Mouse (Mus musculus): ENCODE measurements at regions not wholly inside any gene's neighbourhood (a gene's known extent, or its start where the extent isn't known, plus 50 kb on each side); places are given as distances from the start of the nearest gene placed in this dataset.
"Not testable (repeated sequence)": the region's sequence is repeated elsewhere in the genome, so short reads cannot be mapped to it uniquely, and the experiment has no call there.

GRCm38 (mm10) chr2:71597956-71598355, 51.4 kb upstream of the Dlx2 start:
- ATAC-seq: no peak
- Histone ChIP-seq H3K36me3 (ENCODE audit: control insufficient read depth, insufficient read depth) (no peaks in the 10 kb centered on the region), H3K9me3 (ENCODE audit: control insufficient read depth, low read length) (no peaks in the 10 kb centered on the region), H3K4me2 (ENCODE audit: low read length) (no peak overlapping the region), H3K4me3 (replicated peaks; ENCODE audit: low read length) (no peak overlapping the region), H3K9ac (replicated peaks; ENCODE audit: low read depth, low read length) (no peak overlapping the region), H3K27ac (ENCODE audit: low read length) (no peak overlapping the region), H3K27me3 (replicated peaks; ENCODE audit: control insufficient read depth, insufficient read depth, low read length) (no peaks in the 10 kb centered on the region), H3K4me1 (replicated peaks; ENCODE audit: control insufficient read depth, insufficient read depth, low read length) (peaks cover 5% of the 10 kb centered on the region; the same call in 1 of the 2 replicates)
- 67% methylated on average over 5 of the region's 5 CpGs for WGBS

- Histone ChIP-seq H3K4me2 (ENCODE audit: low read length) (peak overlapping the region; percentile 16; the same call in 1 of the 2 replicates), H3K4me1 (replicated peaks; ENCODE audit: control insufficient read depth, insufficient read depth, low read length) (peaks cover 5% of the 10 kb centered on the region; the same call in 1 of the 2 replicates), H3K27me3 (replicated peaks; ENCODE audit: control insufficient read depth, insufficient read depth, low read length) (no peaks in the 10 kb centered on the region), H3K9me3 (ENCODE audit: control insufficient read depth, low read length) (no peaks in the 10 kb centered on the region), H3K4me3 (replicated peaks; ENCODE audit: low read length) (no peak overlapping the region), H3K36me3 (ENCODE audit: control insufficient read depth, insufficient read depth) (no peaks in the 10 kb centered on the region), H3K9ac (replicated peaks; ENCODE audit: low read depth, low read length) (no peak overlapping the region), H3K27ac (ENCODE audit: low read length) (no peak overlapping the region)
- ATAC-seq: no peak; the same call in 1 of the 2 replicates
- 52% methylated on average over 10 of the region's 10 CpGs for WGBS
Observed at GRCm38 (mm10) chr2:71598368-71598767, 51.8 kb upstream of the Dlx2 start.

- peak overlapping the region; percentile 16; the same call in 1 of the 2 replicates for H3K4me2 ChIP-seq (ENCODE audit: low read length)
- no peaks in the 10 kb centered on the region for H3K9me3 ChIP-seq (ENCODE audit: control insufficient read depth, low read length)
- WGBS: 18% methylated on average over 5 of the region's 5 CpGs
Observed at GRCm38 (mm10) chr2:71598778-71599177, 52.2 kb upstream of the Dlx2 start.

GRCm38 (mm10) chr2:71600213-71600612, 53.7 kb upstream of the Dlx2 start:
- ATAC-seq: no peak
- Histone ChIP-seq H3K36me3 (ENCODE audit: control insufficient read depth, insufficient read depth) (no peaks in the 10 kb centered on the region), H3K4me3 (replicated peaks; ENCODE audit: low read length) (no peak overlapping the region), H3K4me2 (ENCODE audit: low read length) (no peak overlapping the region), H3K27me3 (replicated peaks; ENCODE audit: control insufficient read depth, insufficient read depth, low read length) (no peaks in the 10 kb centered on the region), H3K4me1 (replicated peaks; ENCODE audit: control insufficient read depth, insufficient read depth, low read length) (peaks cover 5% of the 10 kb centered on the region; the same call in 1 of the 2 replicates), H3K27ac (ENCODE audit: low read length) (no peak overlapping the region), H3K9me3 (ENCODE audit: control insufficient read depth, low read length) (no peaks in the 10 kb centered on the region), H3K9ac (replicated peaks; ENCODE audit: low read depth, low read length) (no peak overlapping the region)
- 67% methylated on average over 7 of the region's 7 CpGs for WGBS

More at GRCm38 (mm10) chr2:71598778-71599177, 52.2 kb upstream of the Dlx2 start:
- Histone ChIP-seq H3K27ac (ENCODE audit: low read length) (no peak overlapping the region), H3K36me3 (ENCODE audit: control insufficient read depth, insufficient read depth) (no peaks in the 10 kb centered on the region), H3K4me3 (replicated peaks; ENCODE audit: low read length) (no peak overlapping the region), H3K4me1 (replicated peaks; ENCODE audit: control insufficient read depth, insufficient read depth, low read length) (peaks cover 5% of the 10 kb centered on the region; the same call in 1 of the 2 replicates), H3K9ac (replicated peaks; ENCODE audit: low read depth, low read length) (no peak overlapping the region), H3K27me3 (replicated peaks; ENCODE audit: control insufficient read depth, insufficient read depth, low read length) (no peaks in the 10 kb centered on the region)
- peak; percentile 89 for ATAC-seq

GRCm38 (mm10) chr2:71600999-71601398, 54.4 kb upstream of the Dlx2 start:
- Histone ChIP-seq H3K9me3 (ENCODE audit: control insufficient read depth, low read length) (no peaks in the 10 kb centered on the region), H3K36me3 (ENCODE audit: control insufficient read depth, insufficient read depth) (no peaks in the 10 kb centered on the region), H3K9ac (replicated peaks; ENCODE audit: low read depth, low read length) (no peak overlapping the region), H3K4me1 (replicated peaks; ENCODE audit: control insufficient read depth, insufficient read depth, low read length) (peaks cover 5% of the 10 kb centered on the region; the same call in 1 of the 2 replicates), H3K27me3 (replicated peaks; ENCODE audit: control insufficient read depth, insufficient read depth, low read length) (no peaks in the 10 kb centered on the region), H3K4me2 (ENCODE audit: low read length) (no peak overlapping the region), H3K4me3 (replicated peaks; ENCODE audit: low read length) (no peak overlapping the region), H3K27ac (ENCODE audit: low read length) (no peak overlapping the region)
- no peak for ATAC-seq
- WGBS: 33% methylated on average over 1 of the region's 1 CpGs

- H3K9me3 ChIP-seq (ENCODE audit: control insufficient read depth, low read length); H3K4me3 ChIP-seq (replicated peaks; ENCODE audit: low read length); H3K27me3 ChIP-seq (replicated peaks; ENCODE audit: control insufficient read depth, insufficient read depth, low read length); H3K9ac ChIP-seq (replicated peaks; ENCODE audit: low read depth, low read length); H3K27ac ChIP-seq (ENCODE audit: low read length); H3K4me1 ChIP-seq (replicated peaks; ENCODE audit: control insufficient read depth, insufficient read depth, low read length); H3K4me2 ChIP-seq (ENCODE audit: low read length); ATAC-seq; H3K36me3 ChIP-seq (ENCODE audit: control insufficient read depth, insufficient read depth): not testable (repeated sequence)
- 91% methylated on average over 8 of the region's 8 CpGs for WGBS
Observed at GRCm38 (mm10) chr2:71603796-71604195, 57.2 kb upstream of the Dlx2 start.

- Histone ChIP-seq H3K27ac (ENCODE audit: low read length) (no peak overlapping the region), H3K36me3 (ENCODE audit: control insufficient read depth, insufficient read depth) (no peaks in the 10 kb centered on the region), H3K27me3 (replicated peaks; ENCODE audit: control insufficient read depth, insufficient read depth, low read length) (no peaks in the 10 kb centered on the region), H3K4me2 (ENCODE audit: low read length) (no peak overlapping the region), H3K9me3 (ENCODE audit: control insufficient read depth, low read length) (no peaks in the 10 kb centered on the region), H3K4me3 (replicated peaks; ENCODE audit: low read length) (no peak overlapping the region), H3K9ac (replicated peaks; ENCODE audit: low read depth, low read length) (no peak overlapping the region), H3K4me1 (replicated peaks; ENCODE audit: control insufficient read depth, insufficient read depth, low read length) (peaks cover 10% of the 10 kb centered on the region)
- 88% methylated on average over 1 of the region's 1 CpGs for WGBS
- ATAC-seq: no peak
Observed at GRCm38 (mm10) chr2:71605606-71606005, 59.1 kb upstream of the Dlx2 start.

- Histone ChIP-seq H3K27ac (ENCODE audit: low read length) (no peak overlapping the region), H3K4me1 (replicated peaks; ENCODE audit: control insufficient read depth, insufficient read depth, low read length) (peaks cover 15% of the 10 kb centered on the region), H3K4me3 (replicated peaks; ENCODE audit: low read length) (no peak overlapping the region), H3K4me2 (ENCODE audit: low read length) (no peak overlapping the region), H3K9me3 (ENCODE audit: control insufficient read depth, low read length) (no peaks in the 10 kb centered on the region), H3K9ac (replicated peaks; ENCODE audit: low read depth, low read length) (no peak overlapping the region), H3K36me3 (ENCODE audit: control insufficient read depth, insufficient read depth) (no peaks in the 10 kb centered on the region), H3K27me3 (replicated peaks; ENCODE audit: control insufficient read depth, insufficient read depth, low read length) (no peaks in the 10 kb centered on the region)
- WGBS: 90% methylated on average over 3 of the region's 3 CpGs
- no peak for ATAC-seq
Observed at GRCm38 (mm10) chr2:71607087-71607502, 60.5 kb upstream of the Dlx2 start.

GRCm38 (mm10) chr2:71613216-71613615, 66.7 kb upstream of the Dlx2 start:
- no peak for ATAC-seq
- Histone ChIP-seq H3K36me3 (ENCODE audit: control insufficient read depth, insufficient read depth) (no peaks in the 10 kb centered on the region), H3K4me1 (replicated peaks; ENCODE audit: control insufficient read depth, insufficient read depth, low read length) (peaks cover 17% of the 10 kb centered on the region), H3K27me3 (replicated peaks; ENCODE audit: control insufficient read depth, insufficient read depth, low read length) (no peaks in the 10 kb centered on the region), H3K9me3 (ENCODE audit: control insufficient read depth, low read length) (no peaks in the 10 kb centered on the region), H3K27ac (ENCODE audit: low read length) (no peak overlapping the region), H3K4me3 (replicated peaks; ENCODE audit: low read length) (no peak overlapping the region), H3K9ac (replicated peaks; ENCODE audit: low read depth, low read length) (no peak overlapping the region), H3K4me2 (ENCODE audit: low read length) (no peak overlapping the region)
- WGBS: 28% methylated on average over 2 of the region's 2 CpGs

GRCm38 (mm10) chr2:71616526-71616925, 70.0 kb upstream of the Dlx2 start:
- Histone ChIP-seq H3K27me3 (replicated peaks; ENCODE audit: control insufficient read depth, insufficient read depth, low read length) (no peaks in the 10 kb centered on the region), H3K27ac (ENCODE audit: low read length) (no peak overlapping the region), H3K4me2 (ENCODE audit: low read length) (no peak overlapping the region), H3K9me3 (ENCODE audit: control insufficient read depth, low read length) (peaks cover 3% of the 10 kb centered on the region; the same call in 1 of the 2 replicates), H3K4me3 (replicated peaks; ENCODE audit: low read length) (no peak overlapping the region), H3K36me3 (ENCODE audit: control insufficient read depth, insufficient read depth) (no peaks in the 10 kb centered on the region), H3K9ac (replicated peaks; ENCODE audit: low read depth, low read length) (no peak overlapping the region), H3K4me1 (replicated peaks; ENCODE audit: control insufficient read depth, insufficient read depth, low read length) (0 out of 2 replicates have a peak, but pooled peaks cover 5% of the 10 kb centered on the region)
- ATAC-seq: no peak
- WGBS: 86% methylated on average over 5 of the region's 5 CpGs
